Mouse (Mus musculus) CH12.LX (cell line): ENCODE results near the gene Kcnrg. TPM values are rescaled to one million over a fixed set of nuclear protein-coding genes. Genes with fewer than 3 reads are reported as not detected.

Experiments
- DNase-seq: peaks from one replicate; pipeline ENCODE4 v3.0.0-alpha.2; 2013; ENCODE audit errors: extremely low read depth
- H3K27ac ChIP-seq: 2 replicates; pipeline ENCODE4 v1.5.1; 2012; ENCODE audit warnings: low read depth, mild to moderate bottlenecking, control low read depth, moderate library complexity; ENCODE audit not compliant: insufficient read depth
- H3K27me3 ChIP-seq: replicated peaks from 2 replicates; pipeline ENCODE3; 2012; ENCODE audit warnings: inconsistent platforms
- H3K36me3 ChIP-seq, 2 experiments: replicated peaks in 1 of 2; 2 replicates each; pipeline versions ENCODE3 to v1.6.1; 2012; ENCODE audit warnings: inconsistent platforms in 1 of 2, low read length in 1 of 2, mild to moderate bottlenecking in 1 of 2, mixed read lengths in 1 of 2, moderate library complexity in 1 of 2; ENCODE audit not compliant: control insufficient read depth in 1 of 2, insufficient read depth in 1 of 2
- H3K4me1 ChIP-seq, 2 experiments: 2 replicates each; pipeline ENCODE4 v1.6.1; 2012; ENCODE audit warnings: inconsistent platforms in 1 of 2, moderate library complexity in 1 of 2; ENCODE audit not compliant: insufficient read depth in 2 of 2, control insufficient read depth in 1 of 2
- H3K4me2 ChIP-seq: 2 replicates; pipeline ENCODE4 v1.6.1; 2012; ENCODE audit warnings: low read depth, mild to moderate bottlenecking, control low read depth; ENCODE audit not compliant: poor library complexity, insufficient read depth, severe bottlenecking
- H3K4me3 ChIP-seq, 3 experiments: fragments of 150-350 bp in 1 of 3; sonication (generic) in 1 of 3; replicated peaks in 1 of 3; 2 replicates each; pipeline versions ENCODE3 to v1.5.1; 2011 to 2012; ENCODE audit warnings: low read depth in 2 of 3, low read length in 2 of 3, mild to moderate bottlenecking in 2 of 3, moderate library complexity in 2 of 3, control low read depth in 1 of 3, improper control_type of control experiment in 1 of 3, inconsistent platforms in 1 of 3, mixed read lengths in 1 of 3; ENCODE audit not compliant: poor library complexity in 1 of 3
- H3K79me2 ChIP-seq: replicated peaks from 2 replicates; pipeline ENCODE4 v1.6.1; 2012; ENCODE audit warnings: mild to moderate bottlenecking, moderate library complexity; ENCODE audit not compliant: control insufficient read depth, poor library complexity, insufficient read depth, severe bottlenecking; ENCODE audit errors: extremely low read depth
- H3K9ac ChIP-seq: 2 replicates; pipeline ENCODE4 v1.6.1; 2012; ENCODE audit warnings: low read depth, mild to moderate bottlenecking, control low read depth, moderate library complexity; ENCODE audit not compliant: insufficient read depth
- H3K9me3 ChIP-seq: replicated peaks from 2 replicates; pipeline ENCODE3; 2012; ENCODE audit warnings: low read length, inconsistent platforms, mixed read lengths
- BHLHE40 ChIP-seq: IDR thresholded peaks from 2 replicates; pipeline ENCODE4 v1.6.1; 2011; ENCODE audit warnings: mild to moderate bottlenecking, low read depth, low read length, improper control_type of control experiment
- CHD1 ChIP-seq: IDR thresholded peaks from 2 replicates; pipeline ENCODE4 v1.6.1; 2012; ENCODE audit warnings: low read depth, low read length, improper control_type of control experiment, inconsistent platforms
- ELF1 ChIP-seq: IDR thresholded peaks from 2 replicates; pipeline ENCODE4 v1.6.1; 2014; ENCODE audit warnings: low read depth, mild to moderate bottlenecking, inconsistent platforms, low read length, improper control_type of control experiment
- EP300 ChIP-seq: IDR thresholded peaks from 2 replicates; pipeline ENCODE4 v1.6.1; 2011; ENCODE audit warnings: low read length, improper control_type of control experiment
- GABPA ChIP-seq: IDR thresholded peaks from 2 replicates; pipeline ENCODE4 v1.6.1; 2012; ENCODE audit warnings: low read depth, low read length, improper control_type of control experiment, inconsistent platforms; ENCODE audit not compliant: insufficient replicate concordance
- HCFC1 ChIP-seq: IDR thresholded peaks from 2 replicates; pipeline ENCODE4 v1.6.1; 2012; ENCODE audit warnings: low read depth, mild to moderate bottlenecking, inconsistent platforms, low read length, improper control_type of control experiment
- IRF4 ChIP-seq: IDR thresholded peaks from 2 replicates; pipeline ENCODE4 v1.6.1; 2014; ENCODE audit warnings: low read depth, mild to moderate bottlenecking, inconsistent platforms, low read length, improper control_type of control experiment
- JUN ChIP-seq: IDR thresholded peaks from 2 replicates; pipeline ENCODE4 v1.6.1; 2011; ENCODE audit warnings: low read depth, mild to moderate bottlenecking, low read length, improper control_type of control experiment, moderate library complexity; ENCODE audit not compliant: insufficient read depth
- JUND ChIP-seq: conservative IDR thresholded peaks from 2 replicates; pipeline ENCODE4 v1.6.1; 2011; ENCODE audit warnings: low read depth, low read length, improper control_type of control experiment
- KAT2A ChIP-seq: IDR thresholded peaks from 2 replicates; pipeline ENCODE4 v1.6.1; 2012; ENCODE audit warnings: low read length, improper control_type of control experiment, inconsistent platforms; ENCODE audit not compliant: insufficient replicate concordance
- MAX ChIP-seq: IDR thresholded peaks from 2 replicates; pipeline ENCODE4 v1.6.1; 2011; ENCODE audit warnings: low read length, improper control_type of control experiment
- MEF2A ChIP-seq: IDR thresholded peaks from 2 replicates; pipeline ENCODE4 v1.6.1; 2014; ENCODE audit warnings: low read depth, mild to moderate bottlenecking, inconsistent platforms, low read length, improper control_type of control experiment, borderline replicate concordance
- MXI1 ChIP-seq: IDR thresholded peaks from 2 replicates; pipeline ENCODE4 v1.6.1; 2011; ENCODE audit warnings: mild to moderate bottlenecking, low read depth, low read length, improper control_type of control experiment
- MYC ChIP-seq: IDR thresholded peaks from 2 replicates; pipeline ENCODE4 v1.6.1; 2011; ENCODE audit warnings: low read depth, mild to moderate bottlenecking, improper control_type of control experiment, low read length
- NRF1 ChIP-seq: IDR thresholded peaks from 2 replicates; pipeline ENCODE4 v1.6.1; 2014; ENCODE audit warnings: low read depth, mild to moderate bottlenecking, inconsistent platforms, low read length, improper control_type of control experiment, moderate library complexity
- PAX5 ChIP-seq: IDR thresholded peaks from 2 replicates; pipeline ENCODE4 v1.6.1; 2012; ENCODE audit warnings: low read length, inconsistent platforms, mixed read lengths
- RAD21 ChIP-seq: IDR thresholded peaks from 2 replicates; pipeline ENCODE4 v1.6.1; 2011; ENCODE audit warnings: low read depth, mild to moderate bottlenecking, low read length, improper control_type of control experiment, moderate library complexity
- SIN3A ChIP-seq: IDR thresholded peaks from 2 replicates; pipeline ENCODE4 v1.6.1; 2012; ENCODE audit warnings: low read length, improper control_type of control experiment, inconsistent platforms
- UBTF ChIP-seq: IDR thresholded peaks from 2 replicates; pipeline ENCODE4 v1.6.1; 2012; ENCODE audit warnings: low read depth, mild to moderate bottlenecking, inconsistent platforms, low read length, improper control_type of control experiment, moderate library complexity
- USF2 ChIP-seq: conservative IDR thresholded peaks from 2 replicates; pipeline ENCODE4 v1.6.1; 2011; ENCODE audit warnings: low read depth, low read length, improper control_type of control experiment
- ZMIZ1 ChIP-seq: IDR thresholded peaks from 2 replicates; pipeline ENCODE4 v1.6.1; 2012; ENCODE audit warnings: low read depth, mild to moderate bottlenecking, inconsistent platforms, low read length, improper control_type of control experiment
- ZNF384 ChIP-seq: IDR thresholded peaks from 2 replicates; pipeline ENCODE4 v1.6.1; 2012; ENCODE audit warnings: low read depth, low read length, improper control_type of control experiment, inconsistent platforms
- dilution Hi-C: fragments of 300-500 bp; cut with MboI; formaldehyde crosslinking; loops from 2 replicates; pipeline ENCODE4 v1.14.3; 2020; ENCODE audit warnings: low sequenced_read_pairs; ENCODE audit not compliant: extremely low pct_unique_long_range_greater_than_20kb, extremely low pct_ligation_motif_present
- in situ Hi-C: fragments of 300-500 bp; cut with MboI; formaldehyde crosslinking; loops from 3 replicates; pipeline ENCODE4 v1.14.3; 2019; ENCODE audit warnings: low sequenced_read_pairs, low pct_ligation_motif_present, low pct_unique_long_range_greater_than_20kb, mixed read lengths
- polyA plus RNA-seq: library from polyadenylated mRNA; unstranded; fragments of >175 nt; gene quantifications from 2 replicates; pipeline ENCODE4 v1.2.1, GENCODE M21; 2012; ENCODE audit warnings: low read depth; ENCODE audit not compliant: insufficient read length
- total RNA-seq, 2 experiments: library from RNA; depleted of rRNA; stranded (reverse); fragments of 300-350 nt in 1 of 2; fragments of >200 nt in 1 of 2; gene quantifications; 2 replicates each; pipeline ENCODE4 v1.2.3; 2012 to 2014

Gene Kcnrg
- total and polyA plus RNA-seq, 3 experiments = 0.12 to 0.13 TPM; not detected in 1

- Histone ChIP-seq H3K4me2 (no peak overlapping the region), H3K36me3 (peaks cover 7 to 30% of the 10 kb centered on the region in 2 experiments), H3K27ac (no peak overlapping the region), H3K4me1 (peaks cover 5 to 7% of the 10 kb centered on the region in 2 experiments; a peak in 2 of 4 replicates), H3K79me2 (no peaks in the 10 kb centered on the region), H3K9me3 (no peaks in the 10 kb centered on the region), H3K9ac (no peak overlapping the region), H3K4me3 (no peak overlapping the region), H3K27me3 (no peaks in the 10 kb centered on the region)
- TF ChIP-seq JUN = no peak
- no peak for TF ChIP-seq UBTF
- no peak for TF ChIP-seq EP300
- no peak for TF ChIP-seq NRF1
- no peak for TF ChIP-seq HCFC1
- TF ChIP-seq MXI1 = no peak
- no peak for TF ChIP-seq KAT2A
- no peak for TF ChIP-seq IRF4
- no peak for TF ChIP-seq PAX5
- no peak for TF ChIP-seq MEF2A
- no peak for TF ChIP-seq BHLHE40
- no peak for TF ChIP-seq USF2
- TF ChIP-seq MAX = no peak
- no peak for TF ChIP-seq GABPA
- no peak for TF ChIP-seq JUND
- in situ Hi-C loops (no loop called here), dilution Hi-C loops (no loop called here)
- DNase-seq = no peak
Observed at GRCm38 (mm10) chr14:61603069-61603755, 4.0 kb upstream of the Kcnrg start.

GRCm38 (mm10) chr14:61604081-61604480, 3.2 kb upstream of the Kcnrg start:
- dilution Hi-C loops = no loop called here
- Histone ChIP-seq H3K9ac (no peak overlapping the region), H3K27ac (no peak overlapping the region)

More at GRCm38 (mm10) chr14:61604081-61604480, 3.2 kb upstream of the Kcnrg start:
- in situ Hi-C loops = no loop called here
- Histone ChIP-seq H3K36me3 (peaks cover 7 to 30% of the 10 kb centered on the region in 2 experiments), H3K27me3 (no peaks in the 10 kb centered on the region), H3K9me3 (no peaks in the 10 kb centered on the region), H3K4me2 (no peak overlapping the region), H3K4me3 (no peak overlapping the region), H3K79me2 (no peaks in the 10 kb centered on the region), H3K4me1 (peaks cover 5 to 7% of the 10 kb centered on the region in 2 experiments; a peak in 2 of 4 replicates)
- TF ChIP-seq UBTF (no peak), EP300 (no peak), IRF4 (no peak), MYC (no peak), ZMIZ1 (no peak), HCFC1 (no peak), GABPA (no peak), KAT2A (no peak), ELF1 (no peak), MEF2A (no peak), SIN3A (no peak), CHD1 (no peak), ZNF384 (no peak), RAD21 (no peak)
- DNase-seq = no peak
